Mouse (Mus musculus): Measurements from ENCODE around the gene Serpina1d. TPM values are rescaled to one million over a fixed set of nuclear protein-coding genes. Genes with fewer than 3 reads are reported as not detected.
"Not testable (repeated sequence)": the region's sequence is repeated elsewhere in the genome, so short reads cannot be mapped to it uniquely, and the experiment has no call there.

Serpina1d gene
- total RNA-seq (2012; rRNA removed) (not detected in 2 replicates), total RNA-seq (2014; rRNA removed) (not detected in 2 replicates), polyA plus RNA-seq (2012; ENCODE audit: insufficient read length, low read depth) (not detected in 2 replicates)

- H3K27me3 ChIP-seq (replicated peaks); DNase-seq (ENCODE audit: extremely low read depth); H3K36me3 ChIP-seq (replicated peaks in 1 of 2; ENCODE audit: control insufficient read depth in 1 of 2, insufficient read depth in 1 of 2, low read length in 1 of 2); H3K9ac ChIP-seq (ENCODE audit: insufficient read depth, low read depth); H3K9me3 ChIP-seq (replicated peaks; ENCODE audit: low read length); H3K4me3 ChIP-seq (replicated peaks in 1 of 3; ENCODE audit: low read depth in 2 of 3, low read length in 2 of 3, poor library complexity in 1 of 3); H3K4me1 ChIP-seq (ENCODE audit: control insufficient read depth in 1 of 2, insufficient read depth in 2 of 2); H3K79me2 ChIP-seq (replicated peaks; ENCODE audit: control insufficient read depth, extremely low read depth, insufficient read depth, poor library complexity, severe bottlenecking); H3K27ac ChIP-seq (ENCODE audit: insufficient read depth, low read depth); in situ Hi-C loops (cut with MboI; ENCODE audit: low pct_ligation_motif_present, low pct_unique_long_range_greater_than_20kb, low sequenced_read_pairs); H3K4me2 ChIP-seq (ENCODE audit: insufficient read depth, low read depth, poor library complexity, severe bottlenecking); dilution Hi-C loops (cut with MboI; ENCODE audit: extremely low pct_ligation_motif_present, extremely low pct_unique_long_range_greater_than_20kb, low sequenced_read_pairs): not testable (repeated sequence)
These were observed at the start of gene Serpina1d for GRCm38 (mm10) chr12:103773246-103773851. TSS of gene Serpina1d (minus strand) at chr12:103773592.

- H3K4me3 ChIP-seq (replicated peaks in 1 of 3; ENCODE audit: low read depth in 2 of 3, low read length in 2 of 3, poor library complexity in 1 of 3); H3K79me2 ChIP-seq (replicated peaks; ENCODE audit: control insufficient read depth, extremely low read depth, insufficient read depth, poor library complexity, severe bottlenecking); in situ Hi-C loops (cut with MboI; ENCODE audit: low pct_ligation_motif_present, low pct_unique_long_range_greater_than_20kb, low sequenced_read_pairs); H3K4me2 ChIP-seq (ENCODE audit: insufficient read depth, low read depth, poor library complexity, severe bottlenecking); H3K4me1 ChIP-seq (ENCODE audit: control insufficient read depth in 1 of 2, insufficient read depth in 2 of 2); dilution Hi-C loops (cut with MboI; ENCODE audit: extremely low pct_ligation_motif_present, extremely low pct_unique_long_range_greater_than_20kb, low sequenced_read_pairs); H3K9ac ChIP-seq (ENCODE audit: insufficient read depth, low read depth); H3K27ac ChIP-seq (ENCODE audit: insufficient read depth, low read depth); H3K9me3 ChIP-seq (replicated peaks; ENCODE audit: low read length); DNase-seq (ENCODE audit: extremely low read depth); H3K36me3 ChIP-seq (replicated peaks in 1 of 2; ENCODE audit: control insufficient read depth in 1 of 2, insufficient read depth in 1 of 2, low read length in 1 of 2); H3K27me3 ChIP-seq (replicated peaks): not testable (repeated sequence)
These were observed 2.8 kb downstream of the Serpina1d start for GRCm38 (mm10) chr12:103770597-103770996.

GRCm38 (mm10) chr12:103763083-103763482, 10.3 kb downstream of the Serpina1d start:
- DNase-seq (ENCODE audit: extremely low read depth); dilution Hi-C loops (cut with MboI; ENCODE audit: extremely low pct_ligation_motif_present, extremely low pct_unique_long_range_greater_than_20kb, low sequenced_read_pairs); H3K9ac ChIP-seq (ENCODE audit: insufficient read depth, low read depth); H3K9me3 ChIP-seq (replicated peaks; ENCODE audit: low read length); H3K4me2 ChIP-seq (ENCODE audit: insufficient read depth, low read depth, poor library complexity, severe bottlenecking); H3K4me1 ChIP-seq (ENCODE audit: control insufficient read depth in 1 of 2, insufficient read depth in 2 of 2); H3K79me2 ChIP-seq (replicated peaks; ENCODE audit: control insufficient read depth, extremely low read depth, insufficient read depth, poor library complexity, severe bottlenecking); H3K27ac ChIP-seq (ENCODE audit: insufficient read depth, low read depth); in situ Hi-C loops (cut with MboI; ENCODE audit: low pct_ligation_motif_present, low pct_unique_long_range_greater_than_20kb, low sequenced_read_pairs); H3K4me3 ChIP-seq (replicated peaks in 1 of 3; ENCODE audit: low read depth in 2 of 3, low read length in 2 of 3, poor library complexity in 1 of 3); H3K36me3 ChIP-seq (replicated peaks in 1 of 2; ENCODE audit: control insufficient read depth in 1 of 2, insufficient read depth in 1 of 2, low read length in 1 of 2): not testable (repeated sequence)
- H3K27me3 ChIP-seq (replicated peaks), result peaks cover 12% of the 10 kb centered on the region

GRCm38 (mm10) chr12:103760316-103760715, 13.1 kb downstream of the Serpina1d start:
- H3K4me1 ChIP-seq (ENCODE audit: control insufficient read depth in 1 of 2, insufficient read depth in 2 of 2); H3K4me2 ChIP-seq (ENCODE audit: insufficient read depth, low read depth, poor library complexity, severe bottlenecking); H3K27me3 ChIP-seq (replicated peaks); dilution Hi-C loops (cut with MboI; ENCODE audit: extremely low pct_ligation_motif_present, extremely low pct_unique_long_range_greater_than_20kb, low sequenced_read_pairs); DNase-seq (ENCODE audit: extremely low read depth); H3K4me3 ChIP-seq (replicated peaks in 1 of 3; ENCODE audit: low read depth in 2 of 3, low read length in 2 of 3, poor library complexity in 1 of 3); H3K27ac ChIP-seq (ENCODE audit: insufficient read depth, low read depth); H3K9ac ChIP-seq (ENCODE audit: insufficient read depth, low read depth); H3K9me3 ChIP-seq (replicated peaks; ENCODE audit: low read length); H3K36me3 ChIP-seq (replicated peaks in 1 of 2; ENCODE audit: control insufficient read depth in 1 of 2, insufficient read depth in 1 of 2, low read length in 1 of 2); H3K79me2 ChIP-seq (replicated peaks; ENCODE audit: control insufficient read depth, extremely low read depth, insufficient read depth, poor library complexity, severe bottlenecking); in situ Hi-C loops (cut with MboI; ENCODE audit: low pct_ligation_motif_present, low pct_unique_long_range_greater_than_20kb, low sequenced_read_pairs): not testable (repeated sequence)

GRCm38 (mm10) chr12:103745957-103746356, 27.4 kb downstream of the Serpina1d start:
- H3K4me1 ChIP-seq (ENCODE audit: control insufficient read depth in 1 of 2, insufficient read depth in 2 of 2); H3K4me3 ChIP-seq (replicated peaks in 1 of 3; ENCODE audit: low read depth in 2 of 3, low read length in 2 of 3, poor library complexity in 1 of 3); H3K4me2 ChIP-seq (ENCODE audit: insufficient read depth, low read depth, poor library complexity, severe bottlenecking); in situ Hi-C loops (cut with MboI; ENCODE audit: low pct_ligation_motif_present, low pct_unique_long_range_greater_than_20kb, low sequenced_read_pairs); H3K36me3 ChIP-seq (replicated peaks in 1 of 2; ENCODE audit: control insufficient read depth in 1 of 2, insufficient read depth in 1 of 2, low read length in 1 of 2); dilution Hi-C loops (cut with MboI; ENCODE audit: extremely low pct_ligation_motif_present, extremely low pct_unique_long_range_greater_than_20kb, low sequenced_read_pairs); H3K9me3 ChIP-seq (replicated peaks; ENCODE audit: low read length); H3K27ac ChIP-seq (ENCODE audit: insufficient read depth, low read depth); H3K9ac ChIP-seq (ENCODE audit: insufficient read depth, low read depth); H3K79me2 ChIP-seq (replicated peaks; ENCODE audit: control insufficient read depth, extremely low read depth, insufficient read depth, poor library complexity, severe bottlenecking); DNase-seq (ENCODE audit: extremely low read depth); H3K27me3 ChIP-seq (replicated peaks): not testable (repeated sequence)

GRCm38 (mm10) chr12:103737791-103738580, 35.4 kb downstream of the Serpina1d start:
- dilution Hi-C loops (cut with MboI; ENCODE audit: extremely low pct_ligation_motif_present, extremely low pct_unique_long_range_greater_than_20kb, low sequenced_read_pairs); H3K4me3 ChIP-seq (replicated peaks in 1 of 3; ENCODE audit: low read depth in 2 of 3, low read length in 2 of 3, poor library complexity in 1 of 3); H3K4me2 ChIP-seq (ENCODE audit: insufficient read depth, low read depth, poor library complexity, severe bottlenecking); DNase-seq (ENCODE audit: extremely low read depth); H3K36me3 ChIP-seq (replicated peaks in 1 of 2; ENCODE audit: control insufficient read depth in 1 of 2, insufficient read depth in 1 of 2, low read length in 1 of 2); H3K4me1 ChIP-seq (ENCODE audit: control insufficient read depth in 1 of 2, insufficient read depth in 2 of 2); H3K27ac ChIP-seq (ENCODE audit: insufficient read depth, low read depth); in situ Hi-C loops (cut with MboI; ENCODE audit: low pct_ligation_motif_present, low pct_unique_long_range_greater_than_20kb, low sequenced_read_pairs); H3K9ac ChIP-seq (ENCODE audit: insufficient read depth, low read depth); H3K27me3 ChIP-seq (replicated peaks); H3K9me3 ChIP-seq (replicated peaks; ENCODE audit: low read length); H3K79me2 ChIP-seq (replicated peaks; ENCODE audit: control insufficient read depth, extremely low read depth, insufficient read depth, poor library complexity, severe bottlenecking): not testable (repeated sequence)

All from CH12.LX (cell line).